Mouse (Mus musculus) small intestine, adult 2 months (tissue): ENCODE results near the gene Gm7030. TPM values are rescaled to one million over a fixed set of nuclear protein-coding genes. Genes with fewer than 3 reads are reported as not detected.
A peak's percentile ranks its signal among the peaks of the same experiment; 100 is the strongest.
"Not testable (repeated sequence)": the region's sequence is repeated elsewhere in the genome, so short reads cannot be mapped to it uniquely, and the experiment has no call there.

Source experiments
- H3K27ac ChIP-seq: fragments of 200-500 bp; 2 replicates; pipeline ENCODE4 v1.5.1; 2012; ENCODE audit warnings: low read depth, low read length, control low read depth, inconsistent platforms; ENCODE audit not compliant: insufficient read depth
- H3K27me3 ChIP-seq: fragments of 200-500 bp; 2 replicates; pipeline ENCODE4 v1.6.1; 2012; ENCODE audit warnings: mild to moderate bottlenecking, moderate library complexity, low read length, inconsistent platforms; ENCODE audit not compliant: control insufficient read depth, insufficient read depth
- H3K36me3 ChIP-seq: fragments of 200-500 bp; 2 replicates; pipeline ENCODE4 v1.6.1; 2012; ENCODE audit warnings: mild to moderate bottlenecking, low read length, control low read depth, inconsistent platforms; ENCODE audit not compliant: control insufficient read depth, insufficient read depth
- H3K4me1 ChIP-seq: fragments of 200-500 bp; 2 replicates; pipeline ENCODE4 v1.6.1; 2012; ENCODE audit warnings: low read length, inconsistent platforms, mixed read lengths; ENCODE audit not compliant: control insufficient read depth, insufficient read depth, insufficient read length
- H3K4me3 ChIP-seq: fragments of 200-500 bp; 2 replicates; pipeline ENCODE4 v1.5.1; 2012; ENCODE audit warnings: low read depth, mild to moderate bottlenecking, control low read depth, inconsistent platforms, low read length, moderate library complexity
- CTCF ChIP-seq: fragments of 200-500 bp; IDR thresholded peaks from 2 replicates; pipeline ENCODE4 v1.5.1; 2012; ENCODE audit warnings: low read depth, mild to moderate bottlenecking, control low read depth, inconsistent platforms, low read length, moderate library complexity, mixed read lengths; ENCODE audit not compliant: insufficient replicate concordance, insufficient read length; ENCODE audit errors: extremely low read depth
- POLR2A ChIP-seq: fragments of 200-500 bp; IDR thresholded peaks from 2 replicates; pipeline ENCODE4 v1.6.1; 2012; ENCODE audit warnings: low read depth, mild to moderate bottlenecking, control low read depth, inconsistent platforms, low read length, moderate library complexity
- WGBS: fragments of 180-500 bp; shearing (Covaris S2); methylation state at CpG from one replicate; pipeline ENCODE4 v1.1.7; 2018; 5-methylcytosine and 5-hydroxymethylcytosine counted together
- polyA plus RNA-seq: library from polyadenylated mRNA; depleted of rRNA; stranded (reverse); fragments of >200 nt; gene quantifications from 2 replicates; pipeline ENCODE4 v1.2.3, GENCODE M21; 2012

Gm7030 gene
- polyA plus RNA-seq, 1 experiment = 88.2 TPM

DNA sequence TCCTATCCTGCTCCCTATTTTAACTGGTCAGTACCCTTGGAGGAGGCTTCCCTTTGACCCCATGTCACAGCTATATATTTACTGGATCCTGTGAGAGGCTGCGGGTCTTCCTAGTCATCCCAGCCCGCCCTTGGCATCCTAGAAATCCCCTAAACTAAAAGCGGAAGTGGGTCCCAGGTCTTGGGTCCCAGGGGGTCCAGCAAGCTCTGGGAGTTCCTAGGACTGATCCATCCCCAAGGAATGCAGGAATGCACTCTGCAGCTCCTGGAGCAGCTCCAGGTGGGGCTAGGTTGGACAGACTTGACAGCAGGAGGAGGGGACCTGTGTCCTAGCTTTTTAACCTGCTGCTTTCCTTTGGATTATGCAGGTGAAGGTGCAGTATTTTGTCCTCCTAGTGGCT is 35.3 kb downstream of the Gm7030 start:
- Histone ChIP-seq H3K4me1 (no peaks in the 10 kb centered on the region), H3K36me3 (no peaks in the 10 kb centered on the region), H3K27me3 (no peaks in the 10 kb centered on the region), H3K27ac (no peak overlapping the region), H3K4me3 (no peak overlapping the region)
- 25% methylated on average over 3 of the region's 3 CpGs for WGBS
- no peak for TF ChIP-seq POLR2A
- no peak for TF ChIP-seq CTCF

DNA sequence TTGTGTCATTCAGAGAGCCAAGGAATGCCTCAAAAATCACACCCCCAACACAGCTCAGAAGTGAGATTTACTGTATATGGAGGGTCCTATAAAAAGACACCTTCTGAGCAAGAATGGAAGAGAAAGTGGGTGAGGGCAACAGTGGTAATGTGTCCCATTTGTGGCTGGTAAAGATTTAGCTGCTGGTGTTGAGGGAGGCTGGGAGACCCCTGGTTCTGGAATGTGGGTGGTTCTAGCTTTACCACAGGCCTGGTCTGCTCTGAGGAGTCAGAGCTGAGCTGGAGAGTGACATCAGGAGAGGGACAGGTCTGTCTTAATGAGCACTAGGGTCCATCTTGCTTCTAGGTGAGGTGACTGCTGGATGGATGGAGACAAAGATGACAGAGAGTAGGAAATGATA is 36.7 kb downstream of the Gm7030 start:
- H3K4me3 ChIP-seq, H3K27me3 ChIP-seq, H3K4me1 ChIP-seq, H3K27ac ChIP-seq, H3K36me3 ChIP-seq: not testable (repeated sequence)

GRCm38 (mm10) chr17:36091933-36092332 is 37.3 kb downstream of the Gm7030 start:
- H3K36me3 ChIP-seq, H3K27me3 ChIP-seq, H3K4me3 ChIP-seq, H3K4me1 ChIP-seq, H3K27ac ChIP-seq: not testable (repeated sequence)
- no CpG with 5 or more reads among the region's 2 CpGs for WGBS

- 59% methylated on average over 1 of the region's 1 CpGs for whole genome bisulfite sequencing
These were observed 43.2 kb downstream of the Gm7030 start for GRCm38 (mm10) chr17:36085976-36086375.

DNA sequence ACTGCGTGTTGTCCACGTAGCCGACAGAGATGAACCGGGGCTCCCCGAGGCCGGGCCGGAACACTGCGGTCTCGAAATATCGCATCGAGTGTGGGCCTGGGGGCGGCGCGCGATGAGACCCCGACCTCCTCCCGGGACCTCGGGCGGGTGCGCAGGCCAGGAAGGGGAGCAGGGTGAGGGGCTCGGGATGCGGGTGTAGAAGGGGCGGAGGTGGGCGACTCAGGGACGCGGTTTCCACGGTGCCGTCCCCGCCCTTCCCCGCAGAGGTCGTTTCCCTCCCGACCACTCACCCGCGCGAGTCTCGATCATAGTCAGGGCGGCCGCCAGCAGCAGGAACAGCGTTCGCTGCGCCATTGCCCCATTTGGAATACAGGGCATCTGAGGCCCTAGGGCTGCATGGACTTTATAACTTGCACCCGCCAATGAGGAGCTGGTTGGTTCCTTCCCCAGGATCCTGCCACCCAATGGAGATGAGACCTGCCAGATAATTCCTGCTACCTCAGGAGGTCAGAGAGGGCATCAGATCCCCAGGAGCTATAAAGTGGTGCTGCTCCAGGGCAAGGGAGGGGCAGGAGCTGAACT is 45.3 kb downstream of the Gm7030 start:
- no peaks in the 10 kb centered on the region for H3K27me3 ChIP-seq
- peak overlapping the region; percentile 66 for H3K4me3 ChIP-seq
- H3K4me1 ChIP-seq = peaks cover 2% of the 10 kb centered on the region; the same call in 1 of the 2 replicates
- H3K36me3 ChIP-seq = peaks cover 6% of the 10 kb centered on the region; the same call in 1 of the 2 replicates
- TF ChIP-seq CTCF (no peak), POLR2A (peak; percentile 87)
- H3K27ac ChIP-seq = peak overlapping the region; percentile 85
- WGBS = under 1% methylated on average over 42 of the region's 42 CpGs

More at GRCm38 (mm10) chr17:36085976-36086375, 43.2 kb downstream of the Gm7030 start:
- H3K4me3 ChIP-seq, H3K27me3 ChIP-seq, H3K27ac ChIP-seq, H3K4me1 ChIP-seq, H3K36me3 ChIP-seq: not testable (repeated sequence)

- Histone ChIP-seq H3K4me1 (peaks cover 2% of the 10 kb centered on the region; the same call in 1 of the 2 replicates), H3K27ac (peak overlapping the region; percentile 85), H3K36me3 (peaks cover 6% of the 10 kb centered on the region; the same call in 1 of the 2 replicates), H3K4me3 (peak overlapping the region; percentile 66), H3K27me3 (no peaks in the 10 kb centered on the region)
- TF ChIP-seq POLR2A (no peak; the same call in 1 of the 2 replicates), CTCF (no peak)
- WGBS = under 1% methylated on average over 46 of the region's 46 CpGs
These were observed 45.9 kb downstream of the Gm7030 start for GRCm38 (mm10) chr17:36083266-36083869.

- not testable (repeated sequence) for H3K27me3 ChIP-seq, H3K4me1 ChIP-seq, H3K36me3 ChIP-seq, H3K27ac ChIP-seq
- WGBS = 42% methylated on average over 6 of the region's 6 CpGs
- peak overlapping the region; percentile 66 for H3K4me3 ChIP-seq
These were observed 46.5 kb downstream of the Gm7030 start for GRCm38 (mm10) chr17:36082519-36083232.

DNA sequence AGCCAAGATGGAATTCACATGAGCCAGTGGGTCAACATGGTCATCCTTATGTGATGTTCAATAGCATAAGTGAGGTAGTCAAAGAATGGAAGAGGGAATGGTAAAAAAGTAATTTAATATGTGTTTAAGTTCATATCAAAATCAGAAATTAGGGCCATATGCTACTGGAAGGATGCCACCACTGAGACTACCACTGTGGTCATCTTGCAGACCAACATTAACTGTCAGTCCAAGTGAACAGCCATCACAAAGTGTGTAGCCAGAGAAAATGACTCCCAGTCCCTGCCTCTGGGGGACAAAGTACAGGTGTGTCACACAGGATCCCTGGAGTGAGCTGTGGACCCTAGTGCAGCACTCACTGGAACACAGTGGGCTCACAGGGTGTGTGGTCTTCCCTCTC is 47.3 kb downstream of the Gm7030 start:
- not testable (repeated sequence) for H3K36me3 ChIP-seq, H3K4me3 ChIP-seq, H3K4me1 ChIP-seq, H3K27ac ChIP-seq, H3K27me3 ChIP-seq
